Mouse (Mus musculus): ENCODE measurements around the gene 9030612E09Rik.

- no peak for TF ChIP-seq GATA1 (IDR thresholded peaks at IDR 0.05; ENCODE audit: low read length)
- TF ChIP-seq TAL1 (IDR thresholded peaks at IDR 0.05; ENCODE audit: low read length): no peak
Measured at GRCm38 (mm10) chr10:43143173-43143572, 31.3 kb upstream of the 9030612E09Rik start.

All from erythroblast, embryonic 14.5 days (primary cell).